Mouse (Mus musculus): ENCODE measurements around the gene Gpr179. TPM values are rescaled to one million over a fixed set of nuclear protein-coding genes. Genes with fewer than 3 reads are reported as not detected.
"Not testable (repeated sequence)": the region's sequence is repeated elsewhere in the genome, so short reads cannot be mapped to it uniquely, and the experiment has no call there.

Gene Gpr179
- total and polyA plus RNA-seq, 2 experiments, result not detected

- no peak for DNase-seq (ENCODE audit: extremely low read depth, low read depth, low spot score)
- no peak overlapping the region for H3K4me3 ChIP-seq (ENCODE audit: insufficient read depth, low read depth, low read length)
- TF ChIP-seq POLR2A (IDR thresholded peaks at IDR 0.05; ENCODE audit: extremely low read depth, insufficient read depth, low read length), result no peak
- no peak for TF ChIP-seq CTCF (IDR thresholded peaks at IDR 0.05; ENCODE audit: low read depth, low read length)
- no peaks in the 10 kb centered on the region for H3K27me3 ChIP-seq (ENCODE audit: control insufficient read depth, insufficient read depth, low read length)
- 96% methylated on average over 3 of the region's 3 CpGs for WGBS
- no peak overlapping the region for H3K9ac ChIP-seq (ENCODE audit: low read depth, low read length)
- H3K79me2 ChIP-seq (ENCODE audit: control insufficient read depth, insufficient read depth, low read length), result no peaks in the 10 kb centered on the region
- no peaks in the 10 kb centered on the region for H3K36me3 ChIP-seq (ENCODE audit: control insufficient read depth, insufficient read depth, low read length)
- peaks cover 3% of the 10 kb centered on the region; the same call in 1 of the 2 replicates for H3K4me1 ChIP-seq (ENCODE audit: control insufficient read depth, insufficient read depth, low read length)
- no peak overlapping the region for H3K27ac ChIP-seq (replicated peaks; ENCODE audit: insufficient read depth, low read depth, low read length)
These were observed 37.8 kb downstream of the Gpr179 start for GRCm38 (mm10) chr11:97314110-97314509.

DNA sequence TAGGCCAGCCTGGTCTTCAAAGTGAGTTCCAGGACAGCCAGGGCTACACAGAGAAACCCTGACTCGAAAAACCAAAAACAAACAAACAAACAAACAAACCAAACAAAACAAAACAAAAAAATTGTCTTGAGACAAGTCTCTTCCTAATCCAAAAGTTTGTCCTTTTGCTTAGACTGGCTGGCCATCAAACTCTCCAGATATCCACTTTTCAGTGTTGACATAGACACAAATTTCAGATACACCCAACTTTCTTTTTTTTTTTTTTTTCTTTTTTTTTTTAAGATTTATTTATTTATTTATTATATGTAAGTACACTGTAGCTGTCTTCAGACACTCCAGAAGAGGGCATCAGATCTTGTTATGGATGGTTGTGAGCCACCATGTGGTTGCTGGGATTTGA is 39.0 kb downstream of the Gpr179 start:
- H3K27me3 ChIP-seq (ENCODE audit: control insufficient read depth, insufficient read depth, low read length); DNase-seq (ENCODE audit: extremely low read depth, low read depth, low spot score); H3K9ac ChIP-seq (ENCODE audit: low read depth, low read length); H3K4me1 ChIP-seq (ENCODE audit: control insufficient read depth, insufficient read depth, low read length); H3K36me3 ChIP-seq (ENCODE audit: control insufficient read depth, insufficient read depth, low read length); H3K4me3 ChIP-seq (ENCODE audit: insufficient read depth, low read depth, low read length); H3K27ac ChIP-seq (replicated peaks; ENCODE audit: insufficient read depth, low read depth, low read length); H3K79me2 ChIP-seq (ENCODE audit: control insufficient read depth, insufficient read depth, low read length): not testable (repeated sequence)
- 86% methylated on average over 1 of the region's 1 CpGs for WGBS

GRCm38 (mm10) chr11:97310895-97311631 is 40.8 kb downstream of the Gpr179 start:
- Histone ChIP-seq H3K27me3 (ENCODE audit: control insufficient read depth, insufficient read depth, low read length) (no peaks in the 10 kb centered on the region), H3K36me3 (ENCODE audit: control insufficient read depth, insufficient read depth, low read length) (no peaks in the 10 kb centered on the region), H3K4me1 (ENCODE audit: control insufficient read depth, insufficient read depth, low read length) (peaks cover 3% of the 10 kb centered on the region; the same call in 1 of the 2 replicates), H3K79me2 (ENCODE audit: control insufficient read depth, insufficient read depth, low read length) (no peaks in the 10 kb centered on the region), H3K27ac (replicated peaks; ENCODE audit: insufficient read depth, low read depth, low read length) (no peak overlapping the region), H3K9ac (ENCODE audit: low read depth, low read length) (peak overlapping the region; percentile 47), H3K4me3 (ENCODE audit: insufficient read depth, low read depth, low read length) (no peak overlapping the region)
- no peak for TF ChIP-seq POLR2A (IDR thresholded peaks at IDR 0.05; ENCODE audit: extremely low read depth, insufficient read depth, low read length)
- TF ChIP-seq CTCF (IDR thresholded peaks at IDR 0.05; ENCODE audit: low read depth, low read length), result peak; percentile 24; the same call in 1 of the 2 replicates
- DNase-seq (ENCODE audit: extremely low read depth, low read depth, low spot score), result no peak
- WGBS, result 7% methylated on average over 18 of the region's 18 CpGs

- Histone ChIP-seq H3K9ac (ENCODE audit: low read depth, low read length) (peak overlapping the region; percentile 74), H3K79me2 (ENCODE audit: control insufficient read depth, insufficient read depth, low read length) (no peaks in the 10 kb centered on the region), H3K27ac (replicated peaks; ENCODE audit: insufficient read depth, low read depth, low read length) (peak overlapping the region; percentile 71), H3K27me3 (ENCODE audit: control insufficient read depth, insufficient read depth, low read length) (no peaks in the 10 kb centered on the region), H3K4me1 (ENCODE audit: control insufficient read depth, insufficient read depth, low read length) (peaks cover 3% of the 10 kb centered on the region; the same call in 1 of the 2 replicates), H3K4me3 (ENCODE audit: insufficient read depth, low read depth, low read length) (peak overlapping the region; percentile 35; the same call in 1 of the 2 replicates), H3K36me3 (ENCODE audit: control insufficient read depth, insufficient read depth, low read length) (no peaks in the 10 kb centered on the region)
- 1% methylated on average over 25 of the region's 25 CpGs for WGBS
- DNase-seq (ENCODE audit: extremely low read depth, low read depth, low spot score), result peak; percentile 82
- TF ChIP-seq CTCF (IDR thresholded peaks at IDR 0.05; ENCODE audit: low read depth, low read length), result peak; percentile 85
- no peak for TF ChIP-seq POLR2A (IDR thresholded peaks at IDR 0.05; ENCODE audit: extremely low read depth, insufficient read depth, low read length)
These were observed 41.8 kb downstream of the Gpr179 start for GRCm38 (mm10) chr11:97309911-97310571.

- peak overlapping the region; percentile 71 for H3K27ac ChIP-seq (replicated peaks; ENCODE audit: insufficient read depth, low read depth, low read length)
- H3K9ac ChIP-seq (ENCODE audit: low read depth, low read length), result peak overlapping the region; percentile 74
- no peaks in the 10 kb centered on the region for H3K36me3 ChIP-seq (ENCODE audit: control insufficient read depth, insufficient read depth, low read length)
- no peak for TF ChIP-seq POLR2A (IDR thresholded peaks at IDR 0.05; ENCODE audit: extremely low read depth, insufficient read depth, low read length)
- no peak for TF ChIP-seq CTCF (IDR thresholded peaks at IDR 0.05; ENCODE audit: low read depth, low read length)
- peak overlapping the region; percentile 35 for H3K4me3 ChIP-seq (ENCODE audit: insufficient read depth, low read depth, low read length)
- H3K79me2 ChIP-seq (ENCODE audit: control insufficient read depth, insufficient read depth, low read length), result no peaks in the 10 kb centered on the region
- no peaks in the 10 kb centered on the region for H3K27me3 ChIP-seq (ENCODE audit: control insufficient read depth, insufficient read depth, low read length)
- peak; percentile 88 for DNase-seq (ENCODE audit: extremely low read depth, low read depth, low spot score)
- H3K4me1 ChIP-seq (ENCODE audit: control insufficient read depth, insufficient read depth, low read length), result peaks cover 3% of the 10 kb centered on the region; the same call in 1 of the 2 replicates
- WGBS, result 1% methylated on average over 9 of the region's 9 CpGs
These were observed 42.4 kb downstream of the Gpr179 start for GRCm38 (mm10) chr11:97309451-97309836.
